Mouse (Mus musculus) embryonic fibroblast, embryonic 13.5 days (primary cell): ENCODE measurements around the gene Tcfl5. TPM values are rescaled to one million over a fixed set of nuclear protein-coding genes. Genes with fewer than 3 reads are reported as not detected.

ENCODE experiments used
- H3K27ac ChIP-seq: 2 replicates; pipeline ENCODE4 v1.5.1; 2012; ENCODE audit warnings: low read length, control low read depth, inconsistent platforms; ENCODE audit not compliant: insufficient read depth
- H3K4me1 ChIP-seq: 2 replicates; pipeline ENCODE4 v1.6.1; 2011; ENCODE audit warnings: low read length; ENCODE audit not compliant: control insufficient read depth, insufficient read depth
- H3K4me3 ChIP-seq: 2 replicates; pipeline ENCODE4 v1.5.1; 2011; ENCODE audit warnings: mild to moderate bottlenecking, control low read depth, low read length; ENCODE audit not compliant: insufficient read depth
- CTCF ChIP-seq: IDR thresholded peaks from 2 replicates; pipeline ENCODE4 v1.5.1; 2011; ENCODE audit warnings: mild to moderate bottlenecking, control low read depth, low read length, moderate library complexity, borderline replicate concordance; ENCODE audit not compliant: insufficient read depth
- POLR2A ChIP-seq: IDR thresholded peaks from 2 replicates; pipeline ENCODE4 v1.6.1; 2011; ENCODE audit warnings: low read depth, mild to moderate bottlenecking, control low read depth, low read length, moderate library complexity
- polyA plus RNA-seq: library from polyadenylated mRNA; stranded (reverse); fragments of >200 nt; gene quantifications from 2 replicates; pipeline ENCODE4 v1.2.4, GENCODE M21; 2011; ENCODE audit warnings: low read depth; ENCODE audit not compliant: missing spikeins, insufficient read length

Tcfl5 gene
- 10.8 and 11.6 TPM in 2 replicates for polyA plus RNA-seq

DNA sequence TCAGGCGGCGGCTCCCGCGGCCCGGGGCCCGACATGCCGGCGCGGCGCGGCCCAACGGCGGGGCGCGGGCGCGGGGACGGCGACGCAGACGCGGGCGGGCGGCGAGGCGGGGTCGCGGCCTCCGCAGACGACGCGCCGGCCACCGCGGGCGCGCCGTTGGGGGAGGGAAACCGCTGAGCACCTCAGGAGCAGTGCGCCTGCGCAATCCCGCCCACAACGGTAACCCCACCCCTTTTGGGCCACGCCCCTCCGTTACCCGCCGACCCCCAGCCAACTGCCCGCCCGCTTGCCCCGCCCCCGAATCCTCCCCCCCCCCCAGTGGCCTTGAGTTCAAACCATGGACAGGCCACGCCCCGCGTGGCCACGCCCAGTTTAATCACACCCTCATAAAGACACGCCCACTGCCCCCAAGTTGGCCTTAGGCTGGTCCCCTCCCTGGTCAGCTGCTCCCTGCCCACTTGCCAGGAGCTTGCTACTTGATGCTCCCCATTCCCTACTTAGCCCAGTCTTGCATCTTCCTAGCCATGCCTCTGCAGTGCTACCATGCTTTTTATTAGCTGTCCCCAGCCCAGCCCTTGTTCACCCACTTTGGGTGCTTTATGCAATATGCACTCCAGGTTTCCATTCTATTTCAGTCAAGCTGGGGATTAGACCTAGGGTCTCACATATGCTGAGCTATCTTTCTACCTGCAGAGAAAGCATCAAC, at the start of gene Tcfl5:
Gene Tcfl5, minus strand, starts transcription at position 154 of the 706 bp plus-strand sequence.
- Histone ChIP-seq H3K27ac (no peak within 1 kb of the TSS), H3K4me1 (no peaks in the 10 kb centered on the region), H3K4me3 (peak within 1 kb of the TSS; percentile 7)
- TF ChIP-seq CTCF (no peak), POLR2A (no peak)

DNA sequence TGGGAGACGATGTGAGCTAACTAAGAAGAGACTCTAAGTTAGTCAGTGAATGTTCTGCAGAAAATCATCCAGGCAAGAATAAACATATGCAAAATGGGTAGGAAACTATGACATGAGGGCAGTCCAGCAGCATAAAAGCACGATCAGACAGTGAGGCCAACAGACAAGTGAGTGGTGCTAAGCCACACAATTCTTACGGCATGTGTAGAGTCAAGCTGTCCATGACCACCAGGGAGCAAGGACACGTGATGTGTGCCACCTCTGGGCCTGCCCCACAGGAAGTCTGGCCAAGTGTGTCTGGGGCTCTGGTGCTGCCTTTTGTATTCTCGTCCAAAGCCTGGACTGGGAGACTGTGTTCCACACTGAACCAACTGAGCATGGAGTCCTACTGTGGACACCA, 47.3 kb upstream of the Tcfl5 start:
- TF ChIP-seq CTCF (no peak), POLR2A (no peak)
- no peak overlapping the region for H3K27ac ChIP-seq

DNA sequence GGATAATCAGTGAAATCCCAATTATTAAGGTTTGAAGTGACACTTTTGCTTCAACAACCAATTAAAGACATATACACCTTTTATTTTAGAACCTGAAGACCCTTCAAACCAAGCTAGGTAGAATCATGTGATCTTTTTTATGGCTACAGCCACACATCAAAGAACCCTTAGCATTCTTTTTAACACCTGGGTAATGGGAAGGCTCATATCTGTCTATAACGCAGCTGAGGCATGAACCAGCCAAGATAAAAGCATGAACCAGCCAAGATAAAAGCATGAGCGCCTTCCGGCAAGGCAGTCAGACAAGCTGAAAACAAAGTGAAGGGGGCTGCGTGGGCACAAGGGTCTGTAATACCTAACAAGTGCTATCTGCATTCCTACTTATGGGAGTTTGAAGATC, 41.5 kb upstream of the Tcfl5 start:
- H3K4me1 ChIP-seq = no peaks in the 10 kb centered on the region
- H3K27ac ChIP-seq = no peak overlapping the region
- TF ChIP-seq POLR2A = no peak
- no peak for TF ChIP-seq CTCF
- H3K4me3 ChIP-seq = no peak overlapping the region

More for the DNA sequence above, 47.3 kb upstream of the Tcfl5 start:
- Histone ChIP-seq H3K4me3 (no peak overlapping the region), H3K4me1 (no peaks in the 10 kb centered on the region)

DNA sequence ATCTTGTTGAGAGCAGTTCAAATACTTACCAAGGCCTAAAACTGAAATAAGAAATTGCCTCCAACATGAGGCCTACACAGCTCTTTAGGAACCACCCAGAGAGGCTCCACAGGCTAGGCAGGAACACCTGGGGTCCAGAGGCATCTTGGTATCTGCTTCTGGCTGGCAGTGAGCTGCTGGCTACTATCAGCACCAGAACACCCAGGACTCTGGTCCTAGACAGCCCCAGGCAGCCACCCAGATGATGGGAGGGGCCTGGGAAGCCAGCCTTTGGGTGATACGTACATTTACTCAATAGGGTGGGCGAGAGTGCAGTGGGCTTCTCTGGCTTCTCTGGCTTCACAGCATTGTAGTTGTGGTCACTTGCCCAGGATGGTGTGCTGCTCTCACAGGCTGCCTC, 41.0 kb upstream of the Tcfl5 start:
- TF ChIP-seq CTCF (no peak), POLR2A (no peak)
- H3K27ac ChIP-seq = no peak overlapping the region
- H3K4me3 ChIP-seq = no peak overlapping the region
- no peaks in the 10 kb centered on the region for H3K4me1 ChIP-seq

DNA sequence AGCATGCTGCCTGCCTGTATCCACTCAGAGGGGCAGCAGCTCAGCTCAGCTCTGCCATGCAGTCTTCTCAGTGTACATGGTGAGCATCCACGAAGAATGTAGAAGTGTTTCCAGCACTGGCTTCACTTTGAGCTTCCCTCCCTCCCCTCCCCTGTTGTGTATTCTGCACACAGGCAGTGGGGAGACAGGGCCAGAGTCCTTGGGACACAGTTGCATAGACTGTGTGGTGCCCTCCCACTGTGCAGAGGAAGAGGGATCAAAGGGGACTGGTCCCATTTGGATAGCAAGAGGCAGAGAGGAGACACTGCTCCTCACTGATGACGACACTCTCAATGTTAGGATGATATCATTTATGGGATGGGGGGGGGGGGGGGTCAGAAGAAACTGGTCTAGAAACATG, 38.7 kb upstream of the Tcfl5 start:
- TF ChIP-seq CTCF = no peak
- no peak for TF ChIP-seq POLR2A
- Histone ChIP-seq H3K4me3 (no peak overlapping the region), H3K4me1 (no peaks in the 10 kb centered on the region), H3K27ac (no peak overlapping the region)

DNA sequence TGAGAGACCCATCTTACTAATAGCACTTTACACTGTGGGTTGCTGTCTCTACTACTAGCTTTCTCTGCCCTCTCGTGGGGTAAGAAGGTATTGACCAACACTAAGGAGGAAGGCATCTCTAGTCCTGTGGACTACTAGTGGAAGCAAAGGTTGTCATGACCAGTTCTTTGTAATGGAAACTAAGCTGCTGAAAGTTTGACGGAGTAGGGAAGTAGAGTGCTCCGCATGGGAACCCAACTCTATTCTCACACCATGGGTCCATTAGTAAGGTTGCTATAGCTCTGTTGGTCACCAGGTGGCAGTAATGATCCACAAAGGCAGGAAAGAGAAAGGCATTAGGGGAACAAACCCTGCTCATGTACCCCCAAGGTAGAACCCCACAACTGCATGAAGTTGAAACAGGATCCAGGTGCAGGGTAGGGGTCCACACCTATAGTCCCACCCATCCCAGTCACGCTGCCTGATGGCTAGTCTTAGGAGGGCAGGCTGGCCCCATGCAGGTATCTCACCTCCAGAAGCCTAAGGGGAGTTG, 36.2 kb upstream of the Tcfl5 start:
- Histone ChIP-seq H3K4me1 (no peaks in the 10 kb centered on the region), H3K4me3 (no peak overlapping the region), H3K27ac (no peak overlapping the region)
- TF ChIP-seq CTCF = 0 out of 2 replicates have a peak, but pooled peaks have one; percentile 0
- TF ChIP-seq POLR2A = no peak

DNA sequence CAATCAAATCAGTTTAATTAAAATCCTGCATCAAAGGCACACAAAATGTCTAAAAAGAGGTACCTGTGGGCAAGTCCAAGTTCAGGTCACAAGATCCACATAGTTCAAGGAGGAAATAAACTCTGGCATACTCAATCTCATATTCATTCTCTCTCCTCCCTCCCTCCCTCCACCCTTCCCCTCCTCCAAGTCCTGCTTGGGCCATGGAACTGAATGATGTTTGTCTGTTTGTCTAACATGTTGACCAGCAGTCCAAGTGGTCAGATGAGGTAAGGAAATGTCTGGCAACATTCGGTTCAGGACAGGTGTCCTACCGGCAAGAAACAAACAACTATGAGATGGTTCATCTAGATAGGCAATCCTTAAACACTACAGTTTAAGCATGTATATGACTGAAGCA, 34.2 kb upstream of the Tcfl5 start:
- no peak overlapping the region for H3K27ac ChIP-seq
- no peak overlapping the region for H3K4me3 ChIP-seq
- no peaks in the 10 kb centered on the region for H3K4me1 ChIP-seq
- TF ChIP-seq POLR2A (no peak), CTCF (no peak)

DNA sequence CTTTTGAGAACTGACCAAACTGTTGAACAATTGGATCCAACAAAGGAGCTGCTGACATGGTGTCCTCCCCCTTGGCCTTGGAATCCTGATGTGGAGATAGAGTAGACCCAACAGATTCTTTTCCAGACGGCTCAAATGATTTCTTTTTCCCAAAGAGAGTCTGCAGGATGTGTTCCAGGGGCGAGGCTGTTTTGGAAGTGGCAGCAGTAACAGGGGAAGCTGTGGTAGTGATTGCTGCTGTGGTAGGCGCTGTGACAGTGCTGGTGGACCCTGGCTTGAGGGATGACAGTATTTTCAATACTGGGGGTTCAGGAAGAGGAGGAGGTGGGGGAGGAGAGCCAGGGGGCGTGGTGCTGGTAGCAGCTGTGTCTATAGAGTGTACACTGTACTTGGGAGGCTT, 19.5 kb upstream of the Tcfl5 start:
- Histone ChIP-seq H3K4me3 (no peak overlapping the region), H3K27ac (no peak overlapping the region), H3K4me1 (no peaks in the 10 kb centered on the region)
- TF ChIP-seq CTCF = no peak
- TF ChIP-seq POLR2A = no peak

DNA sequence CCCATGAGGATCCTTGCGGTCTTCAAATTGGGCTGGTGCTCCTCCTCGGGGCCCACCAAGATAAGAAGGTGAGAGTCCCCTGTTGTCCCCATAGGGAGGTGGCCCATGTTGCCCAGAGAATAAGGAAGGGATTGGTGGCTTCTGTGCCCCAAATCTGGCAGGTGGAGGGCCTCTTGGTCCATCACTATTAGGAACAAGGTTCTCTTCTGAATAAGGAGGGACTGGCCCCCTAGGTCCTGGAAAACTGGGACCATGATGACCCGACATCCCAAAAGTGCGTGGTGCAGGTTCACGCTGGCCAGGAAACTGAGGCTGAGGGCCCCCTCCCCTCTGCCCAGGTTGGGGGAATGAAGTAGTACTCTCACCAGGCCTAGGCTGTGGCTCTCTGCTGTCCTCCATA, 18.0 kb upstream of the Tcfl5 start:
- TF ChIP-seq POLR2A (no peak), CTCF (no peak)
- H3K27ac ChIP-seq = no peak overlapping the region
- H3K4me3 ChIP-seq = no peak overlapping the region
- no peaks in the 10 kb centered on the region for H3K4me1 ChIP-seq

DNA sequence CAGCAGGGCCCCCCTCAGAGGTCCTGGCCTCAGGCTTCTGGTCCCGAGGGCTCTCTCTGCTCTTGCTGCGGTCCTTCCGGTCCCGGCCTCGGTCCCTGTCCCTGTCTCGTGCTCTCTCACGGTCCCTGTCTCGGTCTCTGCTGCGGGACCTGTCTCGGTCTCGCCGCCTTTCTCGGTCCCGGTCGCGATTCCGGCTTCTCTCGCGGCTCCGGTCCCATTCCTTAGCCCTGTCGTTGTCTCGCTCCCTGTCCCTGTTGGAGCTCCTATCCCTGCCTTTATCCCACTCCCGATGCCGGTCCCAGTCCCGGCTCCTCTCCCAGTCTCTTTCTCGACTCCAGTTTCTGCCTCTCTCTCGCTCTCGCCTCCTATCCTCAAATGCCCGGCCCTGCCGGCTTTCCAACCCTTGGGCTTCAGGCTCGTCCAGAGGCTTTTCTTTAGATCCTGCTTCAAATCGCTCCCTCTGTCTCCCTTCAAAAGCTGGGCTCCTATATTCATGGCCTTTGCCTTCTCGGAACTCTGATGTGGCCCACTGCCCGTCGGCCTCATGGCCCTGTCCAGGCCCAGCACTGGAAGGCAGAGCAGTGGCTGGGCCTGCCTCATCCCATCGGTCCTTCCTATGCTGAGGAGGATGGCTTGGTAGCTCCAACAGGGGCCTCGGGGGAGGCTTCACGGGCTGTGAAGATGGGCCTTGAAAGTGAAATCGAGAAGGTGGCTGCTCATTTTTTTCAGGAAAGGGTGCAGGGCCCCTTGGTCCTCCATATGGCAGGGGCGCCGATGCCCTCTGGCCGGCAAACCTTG, 17.0 kb upstream of the Tcfl5 start:
- TF ChIP-seq CTCF (no peak), POLR2A (no peak)
- Histone ChIP-seq H3K4me1 (no peaks in the 10 kb centered on the region), H3K27ac (no peak overlapping the region), H3K4me3 (no peak overlapping the region)
